ENCODE assay signal across 8 mouse cellular contexts in genomic region chr5:125134391-125134790, GRCm38 (mm10). TPM values are rescaled to one million over a fixed set of nuclear protein-coding genes. Genes with fewer than 3 reads are reported as not detected.
DNase-seq lines count a peak whose midpoint lies in the region; ATAC-seq and TF ChIP-seq lines count a peak whose summit lies in the region.

No protein-coding gene starts in this region.

- DNase-seq in layer of hippocampus, adult 2 months (ENCODE audit: low spot score in 2 of 2) = no peak
- DNase-seq in layer of hippocampus, adult 9-11 months = no peak
- peak; percentile 63 for DNase-seq in brain, adult 2 months (ENCODE audit: low read depth, low spot score)
- peak; percentile 47 for DNase-seq in heart, postnatal 0 days (ENCODE audit: low spot score)
- DNase-seq in lung, postnatal 4 days = peak; percentile 70 to 85
- no peak for DNase-seq in embryo, embryonic 10.5 days (ENCODE audit: low spot score)
- no peak for DNase-seq in liver
- DNase-seq in left cerebral cortex, adult 18-20 months (ENCODE audit: low spot score in 2 of 2) = no peak

- no peak for TF ChIP-seq EP300 in heart, postnatal 0 days (IDR thresholded peaks at IDR 0.05; ENCODE audit: low read depth)

- no peak overlapping the region for H3K4me3 ChIP-seq in layer of hippocampus, adult 2 months
- H3K4me3 ChIP-seq in heart, postnatal 0 days (ENCODE audit: low read depth, low read length) = no peak overlapping the region

- TF ChIP-seq CTCF in layer of hippocampus, adult 2 months (conservative IDR thresholded peaks at IDR 0.05) = no peak
- TF ChIP-seq CTCF in heart, postnatal 0 days (IDR thresholded peaks at IDR 0.05; ENCODE audit: low read depth) = no peak

- peak overlapping the region; percentile 88 for H3K27ac ChIP-seq in layer of hippocampus, adult 2 months
- peak overlapping the region; percentile 85 for H3K27ac ChIP-seq in heart, postnatal 0 days (ENCODE audit: low read depth)

- peaks cover 63% of the 10 kb centered on the region for H3K4me1 ChIP-seq in heart, postnatal 0 days (ENCODE audit: control insufficient read depth, insufficient read depth)

- peak; percentile 44 for ATAC-seq in heart, postnatal 0 days (ENCODE audit: insufficient read depth, low read depth)

- H3K9me3 ChIP-seq in heart, postnatal 0 days (replicated peaks; ENCODE audit: control insufficient read depth, low read length) = no peaks in the 10 kb centered on the region

- 0 out of 2 replicates have a peak overlapping the region, but pooled peaks have one; percentile 7 for H3K4me2 ChIP-seq in heart, postnatal 0 days (ENCODE audit: low read depth, low read length)

- no peaks in the 10 kb centered on the region for H3K36me3 ChIP-seq in heart, postnatal 0 days (replicated peaks; ENCODE audit: control insufficient read depth, insufficient read depth, low read length)

- 23% methylated on average over 7 of the region's 7 CpGs for WGBS in heart, postnatal 0 days

- peak overlapping the region; percentile 25; the same call in 1 of the 2 replicates for H3K9ac ChIP-seq in heart, postnatal 0 days (replicated peaks; ENCODE audit: low read depth, low read length)

- H3K27me3 ChIP-seq in heart, postnatal 0 days (ENCODE audit: control insufficient read depth, insufficient read depth, low read length) = no peaks in the 10 kb centered on the region

RNA-seq across cellular contexts. Expression of gene Ncor2, which starts 44.6 kb away (rescaled TPM):
- total RNA-seq in layer of hippocampus, adult 2 months (2021) = 100 to 1,000 TPM; 285 to 307 TPM
- total RNA-seq in heart, postnatal 0 days (2014; rRNA removed; ENCODE audit: low replicate concordance) = 21.6 and 73.8 TPM in 2 replicates
- polyA plus RNA-seq in heart, postnatal 0 days (2015; fragmentation: Nextera tagmentation; extraction: Ambion mirVana) = 14.3 and 15.5 TPM in 2 replicates
- 100 to 1,000 TPM; 177 to 208 TPM for total RNA-seq in left cerebral cortex, adult 18-20 months (2021)

Comparison
In these comparisons a context has a peak if more than half of its experiments do, and no peak if none do; other contexts are left out.
1. DNase-seq: peak in brain, adult 2 months (single experiment), heart, postnatal 0 days (single experiment) and lung, postnatal 4 days (2 of 2); none in layer of hippocampus, adult 2 months (0 of 2), layer of hippocampus, adult 9-11 months (single experiment), embryo, embryonic 10.5 days (single experiment), liver (single experiment) and left cerebral cortex, adult 18-20 months (0 of 2).